Mouse (Mus musculus): ENCODE measurements around the gene Supt4a. TPM values are rescaled to one million over a fixed set of nuclear protein-coding genes. Genes with fewer than 3 reads are reported as not detected.

The Supt4a gene
- polyA plus RNA-seq, 1 experiment from 2014 or later, result 124 TPM

DNA sequence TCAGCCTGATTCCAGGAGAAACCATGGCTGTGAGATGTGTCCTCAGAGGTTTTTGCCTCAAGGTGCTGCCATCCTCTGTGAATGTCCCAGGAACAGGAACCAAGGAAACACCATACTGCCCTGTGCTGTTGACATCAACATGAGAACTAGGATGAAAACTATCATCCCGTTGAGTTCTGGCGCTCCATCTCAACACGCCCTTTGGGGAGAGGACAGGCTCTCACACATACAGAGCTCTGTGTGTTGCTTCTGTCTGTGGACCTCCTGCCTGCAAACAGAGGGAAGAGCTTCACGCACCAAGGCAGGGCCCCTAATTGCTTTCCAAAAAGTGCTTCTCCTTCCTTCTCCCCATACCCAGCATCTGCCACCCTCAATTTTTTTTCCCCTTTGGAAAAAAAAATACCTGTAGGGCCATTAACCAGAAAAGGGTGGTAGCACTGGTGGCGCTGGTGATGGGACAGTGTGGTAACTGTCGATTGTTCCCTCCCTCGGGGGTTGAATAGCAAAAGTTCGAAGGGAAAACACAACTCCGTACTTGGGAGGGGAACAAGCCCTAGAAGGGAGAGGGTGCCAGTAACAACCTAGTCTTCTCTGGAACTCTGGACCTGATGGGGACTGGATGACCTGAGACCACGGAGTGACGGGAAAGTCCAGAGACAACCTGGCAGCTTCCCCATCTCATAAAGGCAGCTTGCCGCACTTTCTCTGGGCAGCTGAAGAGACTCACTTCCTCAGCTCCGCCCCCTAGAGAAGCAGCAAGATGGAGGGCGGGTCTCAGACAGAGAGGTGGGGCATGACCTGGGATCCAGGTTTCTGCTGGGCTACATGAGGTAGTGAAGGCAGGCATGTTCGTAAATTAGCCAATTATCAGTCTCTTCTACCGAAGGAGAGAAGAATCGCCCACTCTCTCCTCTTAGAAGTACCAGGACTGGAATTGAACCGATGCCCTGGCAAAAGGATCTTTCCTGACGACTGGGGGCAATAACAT is 11.1 kb downstream of the Supt4a start:
- WGBS, result 30% methylated on average over 19 of the region's 19 CpGs
- peaks cover 19% of the 10 kb centered on the region for H3K36me3 ChIP-seq (ENCODE audit: control insufficient read depth, insufficient read depth, low read length)
- H3K27me3 ChIP-seq (ENCODE audit: control insufficient read depth, insufficient read depth, low read length), result no peaks in the 10 kb centered on the region
- no peak overlapping the region for H3K9ac ChIP-seq (ENCODE audit: low read length)
- no peaks in the 10 kb centered on the region for H3K4me1 ChIP-seq (ENCODE audit: control insufficient read depth in 2 of 2, insufficient read depth in 2 of 2, low read length in 2 of 2)
- peak overlapping the region; percentile 2; the same call in 1 of the 2 replicates for H3K4me2 ChIP-seq (ENCODE audit: low read length)
- no peaks in the 10 kb centered on the region for H3K9me3 ChIP-seq (ENCODE audit: control insufficient read depth, low read length)
- no peak for ATAC-seq (ENCODE audit: insufficient number of reproducible peaks, insufficient read depth, low FRiP score, low read depth)
- H3K27ac ChIP-seq (replicated peaks in 1 of 2; ENCODE audit: control insufficient read depth in 1 of 2, insufficient read depth in 1 of 2, low read depth in 2 of 2, low read length in 2 of 2), result no peak overlapping the region
- H3K4me3 ChIP-seq (ENCODE audit: control insufficient read depth in 1 of 2, insufficient read depth in 1 of 2, low read depth in 1 of 2, low read length in 2 of 2), result no peak overlapping the region

DNA sequence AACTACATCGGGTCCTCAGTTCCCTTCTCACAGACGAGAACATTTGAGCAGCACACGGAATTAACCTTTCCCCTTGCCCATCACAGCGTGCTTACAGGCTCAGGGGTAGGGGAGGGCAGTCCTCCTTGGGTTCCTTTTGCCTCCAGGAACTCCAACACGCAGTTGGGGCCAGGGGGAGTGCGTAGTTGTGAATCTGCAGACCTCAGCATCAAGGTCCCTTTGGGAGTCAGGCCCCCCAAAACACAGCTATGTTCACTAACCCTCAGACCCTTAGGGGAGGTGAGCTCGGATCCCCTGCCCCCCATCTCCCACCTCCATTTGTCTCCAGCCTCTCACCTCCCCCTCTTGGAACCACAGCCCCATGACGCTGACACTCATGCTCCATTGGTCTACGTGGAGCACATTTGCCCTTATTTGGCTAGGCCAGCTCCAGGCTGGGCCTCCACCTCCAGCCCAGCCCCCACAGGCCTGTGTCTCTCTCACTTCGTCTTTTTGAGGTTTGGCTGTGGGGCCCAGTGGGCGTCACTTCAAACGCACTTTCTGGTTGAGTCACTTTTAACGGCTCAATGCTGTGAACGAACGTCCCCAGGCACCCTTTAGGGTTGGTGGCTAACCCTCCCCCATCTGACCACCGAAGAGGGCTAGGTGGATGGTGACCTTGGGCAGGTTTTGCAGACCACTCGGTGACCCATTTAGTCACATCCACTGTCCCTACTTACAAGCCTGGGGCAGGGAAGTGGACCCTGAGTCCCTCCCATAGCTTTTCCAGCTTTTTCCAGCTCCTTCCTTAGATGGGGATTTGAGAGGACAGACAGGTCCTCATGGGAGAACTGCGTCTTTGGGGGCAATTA is 12.1 kb downstream of the Supt4a start:
- H3K4me3 ChIP-seq (ENCODE audit: control insufficient read depth in 1 of 2, insufficient read depth in 1 of 2, low read depth in 1 of 2, low read length in 2 of 2), result no peak overlapping the region
- no peaks in the 10 kb centered on the region for H3K9me3 ChIP-seq (ENCODE audit: control insufficient read depth, low read length)
- no peak overlapping the region for H3K27ac ChIP-seq (replicated peaks in 1 of 2; ENCODE audit: control insufficient read depth in 1 of 2, insufficient read depth in 1 of 2, low read depth in 2 of 2, low read length in 2 of 2)
- H3K36me3 ChIP-seq (ENCODE audit: control insufficient read depth, insufficient read depth, low read length), result peaks cover 9% of the 10 kb centered on the region
- WGBS, result 39% methylated on average over 18 of the region's 18 CpGs
- ATAC-seq (ENCODE audit: insufficient number of reproducible peaks, insufficient read depth, low FRiP score, low read depth), result no peak
- no peak overlapping the region for H3K9ac ChIP-seq (ENCODE audit: low read length)
- peaks cover 0 to under 1% of the 10 kb centered on the region in 2 experiments; a peak in 1 of 4 replicates for H3K4me1 ChIP-seq (ENCODE audit: control insufficient read depth in 2 of 2, insufficient read depth in 2 of 2, low read length in 2 of 2)
- no peak overlapping the region for H3K4me2 ChIP-seq (ENCODE audit: low read length)
- no peaks in the 10 kb centered on the region for H3K27me3 ChIP-seq (ENCODE audit: control insufficient read depth, insufficient read depth, low read length)

GRCm38 (mm10) chr11:87750043-87750421 is 12.7 kb downstream of the Supt4a start:
- Histone ChIP-seq H3K9me3 (ENCODE audit: control insufficient read depth, low read length) (no peaks in the 10 kb centered on the region), H3K4me1 (ENCODE audit: control insufficient read depth in 2 of 2, insufficient read depth in 2 of 2, low read length in 2 of 2) (peaks cover 0 to 2% of the 10 kb centered on the region in 2 experiments; a peak in 1 of 4 replicates), H3K36me3 (ENCODE audit: control insufficient read depth, insufficient read depth, low read length) (peaks cover 3% of the 10 kb centered on the region; the same call in 1 of the 2 replicates), H3K27me3 (ENCODE audit: control insufficient read depth, insufficient read depth, low read length) (no peaks in the 10 kb centered on the region), H3K9ac (ENCODE audit: low read length) (no peak overlapping the region), H3K27ac (replicated peaks in 1 of 2; ENCODE audit: control insufficient read depth in 1 of 2, insufficient read depth in 1 of 2, low read depth in 2 of 2, low read length in 2 of 2) (no peak overlapping the region), H3K4me2 (ENCODE audit: low read length) (no peak overlapping the region), H3K4me3 (ENCODE audit: control insufficient read depth in 1 of 2, insufficient read depth in 1 of 2, low read depth in 1 of 2, low read length in 2 of 2) (no peak overlapping the region)
- no peak for ATAC-seq (ENCODE audit: insufficient number of reproducible peaks, insufficient read depth, low FRiP score, low read depth)
- 59% methylated on average over 11 of the region's 11 CpGs for WGBS

DNA sequence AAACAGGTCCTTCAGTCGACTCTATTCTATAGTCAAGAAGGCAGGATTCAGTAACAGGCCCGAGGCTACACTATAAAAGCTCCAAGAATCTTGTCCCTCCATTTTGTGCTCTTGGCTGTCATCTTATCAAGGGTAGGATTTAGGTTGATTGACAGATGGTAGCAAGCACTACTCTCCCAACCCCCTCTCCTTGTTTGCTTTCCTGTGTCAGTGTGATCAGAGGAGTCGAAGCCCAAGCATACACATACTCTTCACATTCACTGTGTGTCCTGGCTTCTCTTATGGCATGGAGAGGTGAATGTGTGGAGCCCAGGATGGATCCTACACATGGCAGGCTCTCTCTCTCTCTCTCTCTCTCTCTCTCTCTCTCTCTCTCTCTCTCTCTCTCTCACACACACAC is 13.2 kb downstream of the Supt4a start:
- Histone ChIP-seq H3K9ac (ENCODE audit: low read length) (no peak overlapping the region), H3K4me1 (ENCODE audit: control insufficient read depth in 2 of 2, insufficient read depth in 2 of 2, low read length in 2 of 2) (peaks cover 0 to 2% of the 10 kb centered on the region in 2 experiments; a peak in 1 of 4 replicates), H3K27ac (replicated peaks in 1 of 2; ENCODE audit: control insufficient read depth in 1 of 2, insufficient read depth in 1 of 2, low read depth in 2 of 2, low read length in 2 of 2) (no peak overlapping the region), H3K27me3 (ENCODE audit: control insufficient read depth, insufficient read depth, low read length) (no peaks in the 10 kb centered on the region), H3K36me3 (ENCODE audit: control insufficient read depth, insufficient read depth, low read length) (no peaks in the 10 kb centered on the region), H3K4me3 (ENCODE audit: control insufficient read depth in 1 of 2, insufficient read depth in 1 of 2, low read depth in 1 of 2, low read length in 2 of 2) (no peak overlapping the region), H3K4me2 (ENCODE audit: low read length) (no peak overlapping the region), H3K9me3 (ENCODE audit: control insufficient read depth, low read length) (no peaks in the 10 kb centered on the region)
- ATAC-seq (ENCODE audit: insufficient number of reproducible peaks, insufficient read depth, low FRiP score, low read depth), result no peak
- 53% methylated on average over 3 of the region's 3 CpGs for WGBS

DNA sequence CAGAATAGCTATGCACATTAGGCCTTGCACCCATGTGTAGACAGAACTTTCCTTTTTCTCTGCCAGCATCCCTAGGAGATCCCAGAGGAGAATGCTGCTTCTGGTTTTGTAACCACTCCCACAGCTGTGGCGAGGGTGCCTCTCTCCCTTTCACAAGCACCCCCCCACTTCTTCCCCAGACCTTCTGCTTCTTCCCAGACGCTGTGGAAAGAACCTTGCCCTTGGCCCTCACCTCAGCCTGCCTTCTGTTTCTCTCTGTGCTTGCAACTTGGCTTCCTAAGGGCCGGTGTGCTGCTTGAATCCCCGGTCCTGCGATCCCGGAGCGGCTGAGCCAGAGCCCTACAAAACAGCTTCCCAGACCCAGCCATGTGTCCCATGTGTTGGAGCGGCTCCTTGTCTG is 13.7 kb downstream of the Supt4a start:
- ATAC-seq (ENCODE audit: insufficient number of reproducible peaks, insufficient read depth, low FRiP score, low read depth), result no peak
- Histone ChIP-seq H3K9ac (ENCODE audit: low read length) (no peak overlapping the region; the same call in 1 of the 2 replicates), H3K36me3 (ENCODE audit: control insufficient read depth, insufficient read depth, low read length) (no peaks in the 10 kb centered on the region), H3K4me1 (ENCODE audit: control insufficient read depth in 2 of 2, insufficient read depth in 2 of 2, low read length in 2 of 2) (peaks cover 0 to 2% of the 10 kb centered on the region in 2 experiments; a peak in 1 of 4 replicates), H3K4me2 (ENCODE audit: low read length) (no peak overlapping the region), H3K9me3 (ENCODE audit: control insufficient read depth, low read length) (no peaks in the 10 kb centered on the region), H3K27me3 (ENCODE audit: control insufficient read depth, insufficient read depth, low read length) (no peaks in the 10 kb centered on the region), H3K4me3 (ENCODE audit: control insufficient read depth in 1 of 2, insufficient read depth in 1 of 2, low read depth in 1 of 2, low read length in 2 of 2) (no peak overlapping the region), H3K27ac (replicated peaks in 1 of 2; ENCODE audit: control insufficient read depth in 1 of 2, insufficient read depth in 1 of 2, low read depth in 2 of 2, low read length in 2 of 2) (no peak overlapping the region)
- WGBS, result 81% methylated on average over 8 of the region's 8 CpGs

- Histone ChIP-seq H3K4me2 (ENCODE audit: low read length) (no peak overlapping the region), H3K4me3 (ENCODE audit: control insufficient read depth in 1 of 2, insufficient read depth in 1 of 2, low read depth in 1 of 2, low read length in 2 of 2) (no peak overlapping the region)
Measured at GRCm38 (mm10) chr11:87751491-87751966, 14.2 kb downstream of the Supt4a start.

DNA sequence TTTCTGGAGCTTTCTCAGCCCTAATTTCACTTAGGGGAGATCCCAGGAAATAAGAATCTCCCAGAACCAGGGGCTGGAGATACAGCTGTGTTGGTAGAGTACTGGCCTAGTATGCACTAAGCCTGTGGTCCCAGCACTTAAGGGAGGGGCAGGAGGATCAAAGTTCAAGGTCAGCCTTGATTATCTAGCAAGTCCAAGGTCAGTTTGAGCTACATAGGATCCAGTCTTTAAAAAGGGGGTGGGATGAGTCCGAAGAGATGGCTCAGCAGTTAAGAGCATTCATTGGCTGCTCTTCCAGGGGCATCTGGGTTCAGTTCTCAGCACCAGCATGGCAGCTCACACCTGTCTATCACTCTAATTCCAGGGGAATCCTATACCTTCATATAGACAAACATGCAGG is 15.0 kb downstream of the Supt4a start:
- no peaks in the 10 kb centered on the region for H3K27me3 ChIP-seq (ENCODE audit: control insufficient read depth, insufficient read depth, low read length)
- no peak overlapping the region for H3K4me2 ChIP-seq (ENCODE audit: low read length)
- H3K9me3 ChIP-seq (ENCODE audit: control insufficient read depth, low read length), result no peaks in the 10 kb centered on the region
- WGBS, result 71% methylated on average over 1 of the region's 1 CpGs
- H3K36me3 ChIP-seq (ENCODE audit: control insufficient read depth, insufficient read depth, low read length), result no peaks in the 10 kb centered on the region
- H3K4me1 ChIP-seq (ENCODE audit: control insufficient read depth in 2 of 2, insufficient read depth in 2 of 2, low read length in 2 of 2), result peaks cover 0 to 2% of the 10 kb centered on the region in 2 experiments; a peak in 1 of 4 replicates
- no peak overlapping the region for H3K9ac ChIP-seq (ENCODE audit: low read length)
- H3K4me3 ChIP-seq (ENCODE audit: control insufficient read depth in 1 of 2, insufficient read depth in 1 of 2, low read depth in 1 of 2, low read length in 2 of 2), result no peak overlapping the region
- no peak overlapping the region for H3K27ac ChIP-seq (replicated peaks in 1 of 2; ENCODE audit: control insufficient read depth in 1 of 2, insufficient read depth in 1 of 2, low read depth in 2 of 2, low read length in 2 of 2)
- no peak for ATAC-seq (ENCODE audit: insufficient number of reproducible peaks, insufficient read depth, low FRiP score, low read depth)

More at GRCm38 (mm10) chr11:87751491-87751966, 14.2 kb downstream of the Supt4a start:
- Histone ChIP-seq H3K9ac (ENCODE audit: low read length) (no peak overlapping the region), H3K36me3 (ENCODE audit: control insufficient read depth, insufficient read depth, low read length) (no peaks in the 10 kb centered on the region), H3K27me3 (ENCODE audit: control insufficient read depth, insufficient read depth, low read length) (no peaks in the 10 kb centered on the region), H3K27ac (replicated peaks in 1 of 2; ENCODE audit: control insufficient read depth in 1 of 2, insufficient read depth in 1 of 2, low read depth in 2 of 2, low read length in 2 of 2) (no peak overlapping the region), H3K9me3 (ENCODE audit: control insufficient read depth, low read length) (no peaks in the 10 kb centered on the region), H3K4me1 (ENCODE audit: control insufficient read depth in 2 of 2, insufficient read depth in 2 of 2, low read length in 2 of 2) (peaks cover 0 to 2% of the 10 kb centered on the region in 2 experiments; a peak in 1 of 4 replicates)
- ATAC-seq (ENCODE audit: insufficient number of reproducible peaks, insufficient read depth, low FRiP score, low read depth), result no peak
- WGBS, result 50% methylated on average over 4 of the region's 4 CpGs
